Mouse (Mus musculus): Measurements from ENCODE around the gene Rnf186. TPM values are rescaled to one million over a fixed set of nuclear protein-coding genes. Genes with fewer than 3 reads are reported as not detected.
A peak's percentile ranks its signal among the peaks of the same experiment; 100 is the strongest.
"Not testable (repeated sequence)": the region's sequence is repeated elsewhere in the genome, so short reads cannot be mapped to it uniquely, and the experiment has no call there.

Gene Rnf186
- total RNA-seq, 2 experiments from 2014 or later = not detected

DNA sequence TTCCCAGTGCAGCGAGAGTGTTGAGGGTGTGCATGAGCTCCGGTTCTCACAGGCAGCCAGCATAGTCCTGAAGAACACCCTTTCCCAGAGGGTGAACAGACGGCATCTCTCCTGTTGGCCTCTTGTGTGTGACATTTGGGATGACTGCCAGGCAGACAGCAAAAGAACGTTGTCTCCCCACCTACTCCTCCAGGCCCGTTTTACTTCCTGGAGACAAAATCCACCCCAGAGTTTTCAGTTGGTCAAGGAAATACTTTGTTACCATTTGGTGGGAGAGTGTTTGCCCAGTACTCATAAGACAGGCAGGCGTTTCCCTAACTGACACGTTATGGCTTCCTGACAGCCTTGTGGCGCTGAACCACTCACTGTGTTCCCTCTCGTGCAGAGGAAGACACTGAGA is 2.8 kb downstream of the Rnf186 start:
- no peak for DNase-seq (ENCODE audit: low spot score)
- intact Hi-C loops (cut with DNase I) = no loop called here

DNA sequence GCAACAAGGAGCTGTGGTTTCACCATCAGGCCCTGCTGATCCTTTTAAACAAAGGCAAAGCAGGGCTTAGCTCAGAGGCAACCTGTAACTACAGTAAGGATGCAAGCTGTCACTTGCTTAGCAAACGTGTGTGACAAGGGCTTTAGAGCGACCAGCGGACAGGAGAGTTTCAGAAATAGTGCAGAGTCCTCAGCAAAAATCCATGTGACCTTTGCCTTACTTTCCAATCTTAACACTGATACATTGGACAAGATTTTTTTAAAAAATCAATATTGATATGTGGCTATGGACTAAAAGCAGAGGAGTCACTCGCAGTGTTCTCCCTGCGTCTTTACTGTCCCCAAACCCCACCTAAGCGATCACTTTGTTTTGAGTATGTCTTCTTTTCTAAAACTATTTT is 4.5 kb downstream of the Rnf186 start:
- intact Hi-C loops (cut with DNase I) = no loop called here
- no peak for DNase-seq (ENCODE audit: low spot score)

GRCm38 (mm10) chr4:138972139-138972826 is 5.4 kb downstream of the Rnf186 start:
- DNase-seq (ENCODE audit: low spot score) = peak; percentile 66
- intact Hi-C loops (cut with DNase I) = loop anchor here (2.0 kb wide), 1 partner anchor 49 kb away; no protein-coding TSS in a partner anchor

GRCm38 (mm10) chr4:138972827-138973718 is 6.2 kb downstream of the Rnf186 start, which contains the start of gene Tmco4:
Gene Tmco4, plus strand, starts transcription at chr4:138972888.
- DNase-seq (ENCODE audit: low spot score) = peak; percentile 66
- intact Hi-C loops (cut with DNase I) = loop anchor here (2.0 kb wide), 1 partner anchor 50 kb away; no protein-coding TSS in a partner anchor

- no peak for DNase-seq (ENCODE audit: low spot score)
- intact Hi-C loops (cut with DNase I) = loop anchor here (2.0 kb wide), 1 partner anchor 51 kb away; no protein-coding TSS in a partner anchor
Observed at GRCm38 (mm10) chr4:138973719-138974115, 6.8 kb downstream of the Rnf186 start.

- intact Hi-C loops (cut with DNase I); DNase-seq (ENCODE audit: low spot score): not testable (repeated sequence)
Observed at GRCm38 (mm10) chr4:138974540-138974939, 7.6 kb downstream of the Rnf186 start.

- DNase-seq (ENCODE audit: low spot score) = no peak
- intact Hi-C loops (cut with DNase I) = no loop called here
Observed at GRCm38 (mm10) chr4:138975194-138975593, 8.3 kb downstream of the Rnf186 start.

- DNase-seq (ENCODE audit: low spot score) = no peak
- intact Hi-C loops (cut with DNase I) = no loop called here
Observed at GRCm38 (mm10) chr4:138976046-138976445, 9.1 kb downstream of the Rnf186 start.

- DNase-seq (ENCODE audit: low spot score) = no peak
- intact Hi-C loops (cut with DNase I) = no loop called here
Observed at GRCm38 (mm10) chr4:138980021-138980420, 13.1 kb downstream of the Rnf186 start.

DNA sequence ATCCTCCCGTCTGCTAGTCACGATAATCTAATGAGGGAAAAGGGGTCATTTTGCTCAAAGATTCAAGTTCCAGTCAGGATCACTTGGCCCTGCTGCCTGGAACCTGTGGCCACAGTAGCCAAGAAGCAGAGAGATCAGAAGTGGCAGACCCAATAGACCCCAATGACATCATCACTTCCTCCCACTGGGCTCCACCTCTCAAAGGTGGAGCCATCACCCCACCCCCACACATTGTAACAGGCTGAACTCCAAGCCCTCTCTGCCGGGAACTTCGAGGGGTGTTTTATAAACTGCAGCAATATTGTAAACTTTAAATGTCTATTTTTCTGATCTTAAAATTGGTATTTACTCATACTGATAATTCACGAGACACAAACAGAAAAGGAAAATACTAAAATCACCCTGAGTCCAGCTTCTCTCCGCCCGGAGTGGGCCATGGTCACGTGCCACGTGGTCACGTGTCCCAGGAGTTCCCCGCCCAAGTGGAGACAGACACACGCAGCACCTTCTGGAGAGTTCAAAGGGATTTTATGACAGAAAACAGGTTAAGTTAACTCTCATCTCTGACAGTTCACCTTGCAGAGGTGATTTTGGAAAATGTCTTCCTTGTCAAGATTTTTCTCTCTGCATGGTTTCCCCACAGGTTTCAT is 14.0 kb downstream of the Rnf186 start:
- intact Hi-C loops (cut with DNase I) = no loop called here
- DNase-seq (ENCODE audit: low spot score) = no peak

DNA sequence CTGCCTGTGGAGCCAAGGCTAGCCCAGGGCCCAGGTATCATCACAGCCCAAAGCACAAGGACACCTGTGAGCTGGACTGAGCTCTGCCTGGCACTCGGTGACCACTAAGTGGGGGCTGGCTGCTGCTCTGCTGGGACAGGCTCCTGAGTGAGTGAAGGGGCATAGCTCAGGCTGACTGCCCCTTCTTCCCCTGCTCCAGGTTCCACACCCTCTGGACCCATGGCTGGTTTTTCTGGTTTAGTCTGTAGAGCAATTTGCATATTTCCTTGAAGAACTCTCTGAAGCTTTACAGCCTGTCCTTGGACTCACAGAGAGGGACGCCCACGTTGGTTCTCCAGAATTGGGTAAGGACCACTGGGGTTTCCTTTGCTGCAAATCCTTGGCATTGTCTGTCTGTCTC is 16.5 kb downstream of the Rnf186 start:
- intact Hi-C loops (cut with DNase I) = no loop called here

DNA sequence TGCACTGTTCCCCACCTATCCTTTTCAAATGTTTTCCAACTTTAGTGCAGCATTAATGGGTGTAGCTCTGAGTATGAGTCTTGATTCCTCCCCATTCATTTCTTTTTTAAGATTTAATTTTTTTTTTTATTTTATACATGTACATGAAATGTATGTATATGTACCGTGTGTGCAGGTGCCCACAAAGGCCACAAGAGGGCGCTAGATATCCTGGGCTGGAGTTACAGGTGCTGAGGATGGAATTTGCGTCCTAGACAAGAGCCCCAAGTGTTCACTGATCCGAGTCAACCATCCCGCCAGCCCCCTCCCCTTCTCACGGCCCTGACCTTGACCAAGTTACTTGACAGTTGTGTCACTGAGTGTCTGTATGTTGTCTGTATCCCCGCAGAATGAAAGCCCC is 17.8 kb downstream of the Rnf186 start:
- no peak for DNase-seq (ENCODE audit: low spot score)
- intact Hi-C loops (cut with DNase I) = no loop called here

More for the DNA sequence above, 16.5 kb downstream of the Rnf186 start:
- no peak for DNase-seq (ENCODE audit: low spot score)

- DNase-seq (ENCODE audit: low spot score) = no peak
- intact Hi-C loops (cut with DNase I) = no loop called here
Observed at GRCm38 (mm10) chr4:138986280-138986679, 19.4 kb downstream of the Rnf186 start.

DNA sequence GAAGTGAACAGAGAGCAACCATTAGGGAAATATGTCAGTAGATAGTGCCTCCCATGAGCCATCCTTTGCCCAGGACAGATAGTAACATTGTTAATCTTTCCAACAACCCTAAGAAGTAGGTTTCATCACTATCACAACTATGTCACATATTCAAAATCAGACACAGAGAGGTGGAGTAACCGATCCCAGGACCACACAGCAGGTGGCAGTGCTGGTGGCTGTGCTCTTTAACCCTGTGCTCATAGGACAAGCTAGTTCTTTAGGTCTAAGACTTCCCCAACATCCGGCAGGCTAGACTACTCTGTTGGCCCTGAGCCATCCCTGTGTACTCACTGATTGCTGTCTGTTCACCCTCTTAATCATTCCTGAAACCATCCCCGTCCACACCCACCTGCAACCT is 27.5 kb downstream of the Rnf186 start:
- no peak for DNase-seq (ENCODE audit: low spot score)
- intact Hi-C loops (cut with DNase I) = no loop called here

DNA sequence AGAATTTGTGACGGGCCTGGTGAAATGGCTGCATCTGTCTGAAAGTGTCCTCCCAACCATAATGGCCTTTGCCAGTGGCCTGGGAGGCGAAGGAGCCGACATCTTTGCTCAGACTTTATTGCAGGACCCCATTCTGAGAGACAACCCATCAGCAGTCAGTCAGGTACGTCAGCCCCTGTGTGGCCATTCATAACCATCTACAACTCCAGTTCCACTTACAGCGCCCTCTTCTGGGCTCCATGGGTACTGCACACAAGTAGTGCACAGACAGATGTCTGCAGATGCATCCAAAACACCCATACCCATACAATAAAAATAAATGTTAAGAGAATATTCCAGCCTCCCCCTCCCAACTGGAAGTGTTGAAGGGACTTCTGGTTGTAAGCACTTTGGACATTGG is 29.5 kb downstream of the Rnf186 start:
- no peak for DNase-seq (ENCODE audit: low spot score)
- intact Hi-C loops (cut with DNase I) = no loop called here

DNA sequence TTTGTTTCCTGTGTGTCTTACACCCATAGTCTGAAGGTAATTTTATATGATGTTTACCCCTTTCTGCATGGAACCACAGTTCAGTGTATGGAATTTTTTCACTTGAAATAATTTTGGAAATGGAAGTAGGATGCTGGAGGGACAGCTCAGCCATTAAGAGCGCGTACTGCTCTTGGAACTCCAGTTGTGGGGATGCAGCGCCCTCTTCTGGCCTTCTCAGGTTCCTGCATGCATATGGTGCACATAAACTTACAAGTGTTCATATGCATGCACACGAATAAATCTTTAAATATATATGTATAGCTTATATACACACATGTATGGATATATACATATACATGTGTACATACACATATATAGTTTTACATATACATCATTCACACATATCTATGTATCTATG is 30.2 kb downstream of the Rnf186 start:
- DNase-seq (ENCODE audit: low spot score) = no peak
- intact Hi-C loops (cut with DNase I) = no loop called here

DNA sequence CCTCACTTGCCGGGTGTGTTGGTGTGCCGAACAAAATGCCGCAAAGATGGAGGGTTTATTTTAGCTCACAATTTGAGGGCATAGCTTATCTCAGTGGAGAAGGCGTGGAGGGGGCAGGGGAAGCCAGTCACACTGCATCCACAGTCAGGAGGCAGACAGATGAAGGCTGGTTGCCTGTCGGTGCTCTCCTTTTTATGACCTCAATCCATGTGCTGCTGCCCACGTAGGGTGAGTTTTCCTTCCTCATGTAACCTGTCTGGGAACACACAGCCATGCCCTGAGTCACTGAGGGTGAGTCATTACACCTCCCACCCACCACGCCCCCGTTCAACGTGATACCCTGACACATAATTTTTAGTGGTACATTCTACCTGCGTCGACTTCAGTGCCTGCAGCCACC is 31.7 kb downstream of the Rnf186 start:
- intact Hi-C loops (cut with DNase I) = no loop called here
- no peak for DNase-seq (ENCODE audit: low spot score)

DNA sequence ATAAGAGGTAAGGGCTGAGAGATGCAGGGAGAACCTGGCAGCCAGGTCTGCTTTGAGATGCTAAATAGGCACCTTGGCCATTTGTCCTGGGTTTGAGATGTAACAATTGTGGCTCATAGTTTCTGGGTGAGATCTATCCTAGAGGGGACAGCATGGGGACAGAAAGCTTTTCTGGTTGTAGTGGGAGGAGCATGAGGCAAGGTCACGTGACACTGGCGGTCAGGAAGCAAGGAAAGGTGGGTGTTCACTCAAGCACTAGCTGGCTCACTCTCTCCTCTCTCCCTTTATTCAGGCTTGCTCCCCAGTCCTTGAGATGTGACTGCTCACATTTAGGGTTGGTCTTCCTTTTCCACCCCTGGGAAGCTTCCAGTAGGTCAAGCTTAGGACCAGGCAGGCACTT is 34.1 kb downstream of the Rnf186 start:
- intact Hi-C loops (cut with DNase I) = loop anchor here (5.0 kb wide), 1 partner anchor 79 kb away; no protein-coding TSS in a partner anchor
- no peak for DNase-seq (ENCODE audit: low spot score)

- intact Hi-C loops (cut with DNase I) = loop anchor here (5.0 kb wide), 1 partner anchor 79 kb away; no protein-coding TSS in a partner anchor
- DNase-seq (ENCODE audit: low spot score) = no peak
Observed at GRCm38 (mm10) chr4:139001433-139001832, 34.5 kb downstream of the Rnf186 start.

GRCm38 (mm10) chr4:139004067-139004466 is 37.2 kb downstream of the Rnf186 start:
- no peak for DNase-seq (ENCODE audit: low spot score)
- intact Hi-C loops (cut with DNase I) = loop anchor here (5.0 kb wide), 1 partner anchor 82 kb away; no protein-coding TSS in a partner anchor
